Mouse (Mus musculus) heart, postnatal 14 days (tissue): ENCODE measurements around the gene Gpc4. TPM values are rescaled to one million over a fixed set of nuclear protein-coding genes. Genes with fewer than 3 reads are reported as not detected.

Experiments used
- DNase-seq, 2 experiments: peaks; one replicate each; pipeline ENCODE4 v3.0.0; 2021 to 2022
- intact Hi-C: fragments of 180-260 bp; cut with DNase I; formaldehyde crosslinking; loops from one replicate; pipeline ENCODE4 v1.15.1; 2025
- total RNA-seq, 2 experiments: library from RNA; stranded (reverse); gene quantifications; 2 replicates each; pipeline ENCODE4 v1.2.3; 2021

The Gpc4 gene
- total RNA-seq, 2 experiments from 2014 or later = 46.9 to 49.7 TPM

GRCm38 (mm10) chrX:52053416-52053815, 111.6 kb downstream of the Gpc4 start:
- intact Hi-C loops = no loop called here
- no peak for DNase-seq

- peak; percentile 11 to 37 for DNase-seq
- intact Hi-C loops = no loop called here
These were observed 113.0 kb downstream of the Gpc4 start for GRCm38 (mm10) chrX:52052011-52052410.

- no peak for DNase-seq
- intact Hi-C loops = no loop called here
These were observed 114.1 kb downstream of the Gpc4 start for GRCm38 (mm10) chrX:52050941-52051340.

GRCm38 (mm10) chrX:52039875-52040274, 125.2 kb downstream of the Gpc4 start:
- intact Hi-C loops = no loop called here
- DNase-seq = no peak

- no peak for DNase-seq
These were observed 134.9 kb downstream of the Gpc4 start for GRCm38 (mm10) chrX:52030146-52030545.

GRCm38 (mm10) chrX:52017660-52018059, 147.4 kb downstream of the Gpc4 start:
- peak; percentile 3 to 48 for DNase-seq
- intact Hi-C loops = no loop called here

More at GRCm38 (mm10) chrX:52030146-52030545, 134.9 kb downstream of the Gpc4 start:
- intact Hi-C loops = no loop called here

Other genes with a start within 250 kb of the Gpc4 start
- not detected for gene 1700080O16Rik, start 192.5 kb downstream of the Gpc4 start, total RNA-seq